Mouse (Mus musculus) embryonic facial prominence, embryonic 11.5 days (tissue): ENCODE data around the gene Mansc4. TPM values are rescaled to one million over a fixed set of nuclear protein-coding genes. Genes with fewer than 3 reads are reported as not detected.

Experiments
- ATAC-seq: fragments of 200-750 bp; cut with Nextera tagmentation; replicated peaks from 2 replicates; pipeline ENCODE4 v1.8.0; 2017; ENCODE audit warnings: low read depth; ENCODE audit not compliant: insufficient number of reproducible peaks, low FRiP score, low TSS enrichment
- DNase-seq: peaks from one replicate; pipeline ENCODE4 v3.0.0-alpha.2; 2015; ENCODE audit warnings: low spot score
- H3K27ac ChIP-seq: fragments of 300-500 bp; sonication (generic); replicated peaks from 2 replicates; pipeline ENCODE4 v1.5.1; 2014; ENCODE audit warnings: mild to moderate bottlenecking, low read depth, low read length, control low read depth
- H3K27me3 ChIP-seq: fragments of 300-500 bp; sonication (generic); 2 replicates; pipeline ENCODE4 v1.6.1; 2014; ENCODE audit warnings: mild to moderate bottlenecking, low read length, moderate library complexity, mixed read lengths; ENCODE audit not compliant: control insufficient read depth, insufficient read depth
- H3K36me3 ChIP-seq: fragments of 300-500 bp; sonication (generic); replicated peaks from 2 replicates; pipeline ENCODE4 v1.6.1; 2014; ENCODE audit warnings: low read depth, mild to moderate bottlenecking, low read length, moderate library complexity, mixed read lengths; ENCODE audit not compliant: control insufficient read depth, insufficient read depth
- H3K4me1 ChIP-seq: fragments of 300-500 bp; sonication (generic); 2 replicates; pipeline ENCODE4 v1.6.1; 2014; ENCODE audit warnings: low read length, mixed read lengths; ENCODE audit not compliant: control insufficient read depth, insufficient read depth
- H3K4me2 ChIP-seq: fragments of 300-500 bp; sonication (generic); 2 replicates; pipeline ENCODE4 v1.6.1; 2014; ENCODE audit warnings: low read depth, mild to moderate bottlenecking, control low read depth, low read length, moderate library complexity
- H3K4me3 ChIP-seq: fragments of 300-500 bp; sonication (generic); 2 replicates; pipeline ENCODE4 v1.5.1; 2014; ENCODE audit warnings: low read depth, low read length, control low read depth
- H3K9ac ChIP-seq: fragments of 300-500 bp; sonication (generic); replicated peaks from 2 replicates; pipeline ENCODE4 v1.6.1; 2014; ENCODE audit warnings: mild to moderate bottlenecking, control low read depth, low read length
- H3K9me3 ChIP-seq: fragments of 300-500 bp; sonication (generic); replicated peaks from 2 replicates; pipeline ENCODE4 v1.6.1; 2016; ENCODE audit warnings: mild to moderate bottlenecking, low read length, inconsistent platforms, mixed read lengths; ENCODE audit not compliant: control insufficient read depth
- WGBS: fragments of 180-500 bp; shearing (Covaris S2); extraction: QIAGEN DNeasy Blood & Tissue Kit; methylation state at CpG from one replicate; pipeline ENCODE4 v1.1.7; 2014; 5-methylcytosine and 5-hydroxymethylcytosine counted together
- polyA plus RNA-seq: library from polyadenylated mRNA; unstranded; fragments of >200 nt; fragmentation: Nextera tagmentation; extraction: Ambion mirVana; gene quantifications from 2 replicates; pipeline ENCODE4 v1.2.1, GENCODE M21; 2014

The Mansc4 gene
- polyA plus RNA-seq, 1 experiment from 2014 or later = 1.7 TPM

GRCm38 (mm10) chr6:147075808-147076387 is 10.9 kb downstream of the Mansc4 start:
- H3K9ac ChIP-seq = no peak overlapping the region
- 61% methylated on average over 5 of the region's 5 CpGs for WGBS
- no peaks in the 10 kb centered on the region for H3K36me3 ChIP-seq
- H3K4me1 ChIP-seq = no peaks in the 10 kb centered on the region
- H3K4me3 ChIP-seq = no peak overlapping the region
- H3K4me2 ChIP-seq = no peak overlapping the region
- no peak overlapping the region for H3K27ac ChIP-seq
- ATAC-seq (no peak), DNase-seq (no peak)
- no peaks in the 10 kb centered on the region for H3K27me3 ChIP-seq
- H3K9me3 ChIP-seq = no peaks in the 10 kb centered on the region

DNA sequence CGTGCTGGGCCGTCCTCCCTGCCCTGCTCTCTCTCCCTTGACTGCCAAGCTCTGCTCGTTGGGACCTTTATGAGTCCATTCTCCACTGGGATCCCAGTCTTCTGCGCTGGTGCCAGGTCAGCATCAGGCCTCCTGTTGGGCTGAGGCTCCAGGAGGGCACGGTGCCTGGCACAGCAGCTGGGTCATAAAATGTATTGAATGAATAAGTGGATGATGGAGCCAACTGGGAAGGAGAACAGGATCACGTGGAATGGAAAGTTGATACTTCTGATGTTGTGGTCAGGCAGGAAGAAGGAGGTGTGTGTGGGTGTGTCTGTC is 21.9 kb downstream of the Mansc4 start:
- Histone ChIP-seq H3K36me3 (no peaks in the 10 kb centered on the region; the same call in 1 of the 2 replicates), H3K27me3 (no peaks in the 10 kb centered on the region), H3K9me3 (no peaks in the 10 kb centered on the region), H3K27ac (no peak overlapping the region), H3K9ac (no peak overlapping the region), H3K4me1 (no peaks in the 10 kb centered on the region), H3K4me3 (no peak overlapping the region), H3K4me2 (no peak overlapping the region)
- 91% methylated on average over 6 of the region's 6 CpGs for WGBS
- ATAC-seq = no peak
- no peak for DNase-seq

GRCm38 (mm10) chr6:147064226-147064943 is 22.4 kb downstream of the Mansc4 start:
- ATAC-seq (no peak), DNase-seq (no peak)
- H3K9me3 ChIP-seq = no peaks in the 10 kb centered on the region
- H3K4me3 ChIP-seq = no peak overlapping the region
- H3K9ac ChIP-seq = no peak overlapping the region
- H3K36me3 ChIP-seq = no peaks in the 10 kb centered on the region; the same call in 1 of the 2 replicates
- H3K27me3 ChIP-seq = no peaks in the 10 kb centered on the region
- H3K4me2 ChIP-seq = no peak overlapping the region
- H3K4me1 ChIP-seq = no peaks in the 10 kb centered on the region
- WGBS = 87% methylated on average over 10 of the region's 10 CpGs
- H3K27ac ChIP-seq = no peak overlapping the region

GRCm38 (mm10) chr6:147062694-147063093 is 24.1 kb downstream of the Mansc4 start:
- Histone ChIP-seq H3K27me3 (no peaks in the 10 kb centered on the region), H3K9ac (no peak overlapping the region), H3K36me3 (no peaks in the 10 kb centered on the region; the same call in 1 of the 2 replicates), H3K4me2 (no peak overlapping the region), H3K4me3 (no peak overlapping the region), H3K9me3 (no peaks in the 10 kb centered on the region), H3K4me1 (no peaks in the 10 kb centered on the region), H3K27ac (no peak overlapping the region)
- ATAC-seq (no peak), DNase-seq (no peak)
- 91% methylated on average over 7 of the region's 7 CpGs for WGBS

DNA sequence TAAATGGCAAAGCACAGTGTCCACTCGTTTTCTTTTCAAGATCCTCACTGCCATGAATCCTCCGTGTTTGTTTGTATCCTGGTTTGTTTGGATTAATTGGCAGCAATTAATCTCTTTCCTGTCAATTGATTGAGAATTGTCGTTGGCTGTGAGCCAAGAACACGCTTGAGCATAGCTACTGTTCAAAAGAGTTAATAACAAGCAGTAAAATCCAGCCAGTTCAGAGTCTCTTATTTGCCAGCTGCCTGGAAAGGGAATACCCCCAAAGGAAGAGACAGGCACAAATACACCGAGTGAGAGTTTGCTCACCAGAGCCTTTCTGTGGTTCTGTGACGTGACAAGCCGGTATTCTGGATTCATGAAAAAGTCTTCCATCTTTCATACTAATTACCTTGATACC is 24.8 kb downstream of the Mansc4 start:
- Histone ChIP-seq H3K27me3 (no peaks in the 10 kb centered on the region), H3K4me1 (no peaks in the 10 kb centered on the region), H3K9me3 (no peaks in the 10 kb centered on the region), H3K27ac (no peak overlapping the region), H3K9ac (no peak overlapping the region), H3K4me2 (no peak overlapping the region), H3K36me3 (no peaks in the 10 kb centered on the region; the same call in 1 of the 2 replicates), H3K4me3 (no peak overlapping the region)
- WGBS = 82% methylated on average over 7 of the region's 7 CpGs
- DNase-seq (no peak), ATAC-seq (no peak)

- no peak for ATAC-seq
- H3K9ac ChIP-seq = no peak overlapping the region
- WGBS = 84% methylated on average over 9 of the region's 9 CpGs
- no peak overlapping the region for H3K4me2 ChIP-seq
- H3K27ac ChIP-seq = no peak overlapping the region
- H3K27me3 ChIP-seq = no peaks in the 10 kb centered on the region
- H3K36me3 ChIP-seq = no peaks in the 10 kb centered on the region; the same call in 1 of the 2 replicates
- H3K4me1 ChIP-seq = no peaks in the 10 kb centered on the region
- no peak overlapping the region for H3K4me3 ChIP-seq
- DNase-seq = no peak
- H3K9me3 ChIP-seq = no peaks in the 10 kb centered on the region
These were observed 25.2 kb downstream of the Mansc4 start for GRCm38 (mm10) chr6:147061630-147062029.

- H3K4me3 ChIP-seq = no peak overlapping the region
- H3K9me3 ChIP-seq = no peaks in the 10 kb centered on the region
- no peak overlapping the region for H3K4me2 ChIP-seq
- no peak overlapping the region for H3K9ac ChIP-seq
- ATAC-seq = no peak
- no peaks in the 10 kb centered on the region for H3K4me1 ChIP-seq
- no peak overlapping the region for H3K27ac ChIP-seq
- WGBS = 72% methylated on average over 7 of the region's 7 CpGs
- no peak for DNase-seq
- H3K36me3 ChIP-seq = no peaks in the 10 kb centered on the region; the same call in 1 of the 2 replicates
- no peaks in the 10 kb centered on the region for H3K27me3 ChIP-seq
These were observed 27.5 kb downstream of the Mansc4 start for GRCm38 (mm10) chr6:147059326-147059725.

GRCm38 (mm10) chr6:147055374-147055977 is 31.4 kb downstream of the Mansc4 start:
- H3K4me3 ChIP-seq = no peak overlapping the region
- H3K4me2 ChIP-seq = no peak overlapping the region
- 83% methylated on average over 10 of the region's 10 CpGs for WGBS
- no peak for DNase-seq
- H3K9me3 ChIP-seq = no peaks in the 10 kb centered on the region
- H3K9ac ChIP-seq = no peak overlapping the region
- H3K4me1 ChIP-seq = no peaks in the 10 kb centered on the region
- no peaks in the 10 kb centered on the region; the same call in 1 of the 2 replicates for H3K36me3 ChIP-seq
- H3K27me3 ChIP-seq = no peaks in the 10 kb centered on the region
- ATAC-seq = no peak
- H3K27ac ChIP-seq = no peak overlapping the region
